Mouse (Mus musculus): ENCODE data around the gene Trp53rka.

Trp53rka gene

DNA sequence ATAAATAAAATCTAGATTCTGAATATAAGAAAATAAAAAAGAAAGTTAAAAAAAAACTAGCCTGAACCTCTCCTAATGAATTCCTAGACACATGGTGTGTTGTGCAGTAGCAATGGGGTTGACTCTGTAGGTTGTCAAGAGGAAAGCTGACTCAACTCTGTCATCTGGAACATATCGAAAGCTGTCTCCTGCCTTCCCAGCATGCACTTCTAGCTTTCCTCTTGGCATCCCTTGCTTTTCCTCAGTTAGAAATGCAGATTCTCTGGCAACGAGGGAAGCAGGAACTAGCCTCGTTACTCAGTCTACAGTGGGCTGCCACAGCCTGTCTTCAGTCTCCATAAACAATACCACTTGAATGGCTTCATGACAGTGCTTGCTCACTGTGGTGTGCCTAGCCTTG is 7.3 kb downstream of the Trp53rka start:
- DNase-seq (ENCODE audit: low read depth): no peak

GRCm38 (mm10) chr2:165484152-165484551 is 9.0 kb downstream of the Trp53rka start:
- no peak for DNase-seq (ENCODE audit: low read depth)

DNA sequence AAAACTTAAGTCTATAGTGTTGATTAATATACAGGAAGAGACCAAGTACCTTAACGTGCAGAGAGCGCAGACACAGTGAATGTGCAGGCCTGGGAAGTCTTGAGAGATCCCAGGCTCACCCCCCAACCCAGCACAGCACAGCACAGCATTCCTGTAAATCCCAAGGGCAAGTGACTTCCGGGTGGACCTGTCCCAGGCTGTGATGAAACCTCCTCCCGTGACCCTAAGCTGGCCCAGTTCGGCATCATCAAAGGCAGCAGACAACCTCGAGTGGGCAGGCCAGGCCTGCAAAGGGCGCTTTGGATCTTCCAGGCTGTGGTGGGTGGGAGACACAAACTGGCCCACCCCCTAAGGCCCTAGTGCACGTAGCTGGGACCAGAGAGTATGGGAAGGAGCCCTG is 11.1 kb downstream of the Trp53rka start:
- DNase-seq (ENCODE audit: low read depth): no peak

GRCm38 (mm10) chr2:165475850-165476249 is 17.3 kb downstream of the Trp53rka start:
- no peak for DNase-seq (ENCODE audit: low read depth)

GRCm38 (mm10) chr2:165475412-165475811 is 17.7 kb downstream of the Trp53rka start:
- DNase-seq (ENCODE audit: low read depth): no peak

GRCm38 (mm10) chr2:165473003-165473402 is 20.1 kb downstream of the Trp53rka start, which contains the start of gene Slc13a3:
TSS of gene Slc13a3 (minus strand) at chr2:165473230.
- no peak for DNase-seq (ENCODE audit: low read depth)

DNA sequence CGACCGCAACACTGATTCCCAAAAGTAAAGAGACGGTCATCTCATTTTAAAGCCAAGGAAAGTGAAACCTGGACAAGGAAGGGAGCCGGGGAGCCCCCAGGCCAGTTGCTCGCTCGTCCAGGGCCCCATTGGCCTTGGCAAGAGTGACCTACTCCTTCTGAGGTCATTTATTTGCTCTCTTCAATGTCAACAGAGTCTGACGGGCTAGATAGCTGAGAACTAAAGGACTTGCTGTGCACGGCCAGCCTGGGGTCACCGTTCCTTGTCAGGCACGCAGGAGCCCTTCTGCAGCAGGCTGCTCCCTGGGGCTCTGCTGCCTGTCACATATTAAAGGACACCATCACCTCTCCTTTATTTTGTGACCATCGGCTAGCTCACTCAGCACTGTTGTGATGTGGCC is 21.2 kb downstream of the Trp53rka start:
- DNase-seq (ENCODE audit: low read depth): no peak

GRCm38 (mm10) chr2:165470167-165470566 is 23.0 kb downstream of the Trp53rka start:
- DNase-seq (ENCODE audit: low read depth): no peak

- no peak for DNase-seq (ENCODE audit: low read depth)
These were observed 25.2 kb downstream of the Trp53rka start for GRCm38 (mm10) chr2:165467824-165468452.

- no peak for DNase-seq (ENCODE audit: low read depth)
These were observed 33.5 kb downstream of the Trp53rka start for GRCm38 (mm10) chr2:165459663-165460062.

DNA sequence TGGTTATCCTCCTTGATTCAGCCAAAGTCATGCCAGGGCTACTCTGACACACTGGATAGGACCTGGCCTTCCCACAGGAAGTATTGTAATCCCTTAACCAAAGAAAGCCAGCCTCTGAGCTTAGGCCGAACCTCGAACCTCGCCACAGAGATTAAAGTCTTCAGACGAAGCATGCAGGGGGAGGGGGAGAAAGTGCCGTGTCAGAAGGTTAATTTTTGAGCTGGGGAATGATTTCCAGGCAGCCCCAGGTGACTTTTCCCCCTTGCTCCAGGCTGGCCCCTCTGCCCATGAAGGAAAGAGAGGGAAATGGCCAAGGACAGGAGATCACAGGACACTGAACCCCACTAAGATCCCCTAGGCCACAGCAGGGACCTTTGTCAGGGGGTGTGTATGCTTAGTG is 34.9 kb downstream of the Trp53rka start:
- no peak for DNase-seq (ENCODE audit: low read depth)

DNA sequence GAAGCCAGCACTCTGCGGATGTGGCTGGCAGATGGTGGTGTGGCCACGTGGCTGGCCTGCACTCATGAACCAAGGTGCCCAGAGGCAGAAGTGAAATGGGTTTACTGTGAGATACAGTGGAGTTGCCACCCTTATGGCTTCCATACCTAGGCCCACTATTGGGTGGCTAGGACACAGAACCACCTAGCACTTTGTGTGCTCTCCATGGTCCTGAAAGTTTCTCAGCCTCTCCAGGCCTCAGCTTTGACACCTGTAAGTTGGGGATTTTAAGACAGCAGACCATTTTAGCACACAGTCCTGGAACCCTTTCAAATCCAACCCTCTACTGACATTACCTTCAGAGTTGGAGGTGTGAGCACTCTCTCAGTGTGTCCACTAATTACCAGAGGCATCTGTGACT is 36.4 kb downstream of the Trp53rka start:
- DNase-seq (ENCODE audit: low read depth): peak; percentile 23

DNA sequence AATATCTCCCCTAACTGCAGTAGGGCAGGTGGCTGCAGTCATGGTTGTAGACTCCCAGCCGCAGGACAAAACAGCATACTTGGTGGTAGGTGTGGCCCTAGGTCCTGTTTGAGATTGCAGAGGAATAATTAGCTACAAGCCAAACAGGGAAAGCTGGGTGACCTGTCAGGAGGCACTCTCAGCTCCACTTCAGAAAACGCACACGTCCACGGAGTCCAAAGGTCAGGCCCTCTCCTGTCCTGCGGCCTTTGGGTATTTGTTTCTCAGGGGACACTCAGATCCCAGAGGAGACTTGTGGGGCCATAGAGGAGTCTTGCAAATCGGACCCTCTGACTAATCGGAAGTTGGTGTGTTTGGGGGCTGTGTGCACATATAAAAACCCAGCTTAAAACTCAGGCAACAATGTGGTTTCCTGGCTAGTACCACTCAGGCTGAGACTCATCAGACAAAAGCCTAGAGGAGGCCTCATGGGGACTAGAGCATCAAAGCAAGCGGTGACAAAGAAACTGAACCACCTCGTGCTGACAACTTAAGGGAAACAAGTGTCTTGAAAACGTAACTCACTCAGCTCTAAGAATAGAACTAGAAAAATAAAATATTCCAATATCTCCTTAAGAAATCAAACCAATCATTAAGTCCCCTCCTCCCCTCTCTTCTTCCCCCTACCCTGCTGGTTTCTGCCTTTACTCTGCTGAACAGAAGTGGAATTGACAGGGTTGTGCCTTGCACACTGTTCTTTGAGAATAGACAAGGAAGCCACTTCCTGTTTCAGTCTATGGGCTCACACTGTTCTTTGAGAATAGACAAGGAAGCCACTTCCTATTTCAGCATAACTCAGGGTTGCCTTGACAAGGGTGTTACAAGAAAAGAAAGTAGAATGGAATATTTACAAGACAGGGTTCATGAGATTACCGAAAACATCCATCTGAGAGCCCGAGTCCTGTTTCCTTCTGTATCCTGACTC is 40.1 kb downstream of the Trp53rka start:
- no peak for DNase-seq (ENCODE audit: low read depth)

- no peak for DNase-seq (ENCODE audit: low read depth)
These were observed 44.6 kb downstream of the Trp53rka start for GRCm38 (mm10) chr2:165448475-165448874.

DNA sequence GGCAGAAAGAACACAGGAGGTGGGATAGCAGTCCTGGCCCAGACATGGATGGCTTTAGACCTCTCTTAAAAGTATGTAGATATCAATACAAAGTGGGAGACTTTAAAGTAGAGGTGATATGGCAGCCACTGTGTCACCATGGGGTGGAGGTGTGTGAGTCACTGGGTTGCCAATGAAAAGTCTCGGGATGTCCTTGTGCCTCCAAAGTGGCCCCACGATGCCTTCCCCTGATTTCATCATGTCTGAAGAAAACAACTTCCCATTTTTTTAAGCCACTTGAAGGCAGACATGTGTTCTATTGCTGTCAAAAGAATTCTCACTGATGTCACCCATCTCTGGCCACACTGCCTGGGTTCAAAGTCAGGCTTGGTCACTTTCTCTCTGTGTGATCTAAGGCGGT is 48.3 kb downstream of the Trp53rka start:
- DNase-seq (ENCODE audit: low read depth): no peak

GRCm38 (mm10) chr2:165442981-165443380 is 50.1 kb downstream of the Trp53rka start:
- DNase-seq (ENCODE audit: low read depth): no peak

GRCm38 (mm10) chr2:165441613-165442012 is 51.5 kb downstream of the Trp53rka start:
- DNase-seq (ENCODE audit: low read depth): no peak

All from c-Kit-positive CD71-positive TER-119-negative erythroid progenitor cells, embryonic 14.5 days (primary cell).